Mouse (Mus musculus) hematopoietic stem cell, adult 5-6 weeks (primary cell): ENCODE measurements around the gene Sertad2. TPM values are rescaled to one million over a fixed set of nuclear protein-coding genes. Genes with fewer than 3 reads are reported as not detected.
A peak's percentile ranks its signal among the peaks of the same experiment; 100 is the strongest.

Experiments used
- ATAC-seq, 2 experiments: fragments of 125-278 bp in 1 of 2; replicated peaks in 1 of 2; 2 replicates each; pipeline ENCODE4 v1.8.0; 2016 to 2017; ENCODE audit warnings: inconsistent platforms in 2 of 2, mild to moderate bottlenecking in 2 of 2, moderate number of reproducible peaks in 2 of 2, low read depth in 1 of 2, moderate TSS enrichment in 1 of 2; ENCODE audit not compliant: low FRiP score in 2 of 2, poor library complexity in 2 of 2, severe bottlenecking in 2 of 2, insufficient read depth in 1 of 2, low TSS enrichment in 1 of 2
- total RNA-seq: library from RNA; stranded (forward); fragments of 172-1452, 232-1000 nt; gene quantifications from 2 replicates; pipeline ENCODE4 v1.2.3, GENCODE M21; 2017

Gene Sertad2
- total RNA-seq, 1 experiment from 2014 or later: 23.3 TPM

DNA sequence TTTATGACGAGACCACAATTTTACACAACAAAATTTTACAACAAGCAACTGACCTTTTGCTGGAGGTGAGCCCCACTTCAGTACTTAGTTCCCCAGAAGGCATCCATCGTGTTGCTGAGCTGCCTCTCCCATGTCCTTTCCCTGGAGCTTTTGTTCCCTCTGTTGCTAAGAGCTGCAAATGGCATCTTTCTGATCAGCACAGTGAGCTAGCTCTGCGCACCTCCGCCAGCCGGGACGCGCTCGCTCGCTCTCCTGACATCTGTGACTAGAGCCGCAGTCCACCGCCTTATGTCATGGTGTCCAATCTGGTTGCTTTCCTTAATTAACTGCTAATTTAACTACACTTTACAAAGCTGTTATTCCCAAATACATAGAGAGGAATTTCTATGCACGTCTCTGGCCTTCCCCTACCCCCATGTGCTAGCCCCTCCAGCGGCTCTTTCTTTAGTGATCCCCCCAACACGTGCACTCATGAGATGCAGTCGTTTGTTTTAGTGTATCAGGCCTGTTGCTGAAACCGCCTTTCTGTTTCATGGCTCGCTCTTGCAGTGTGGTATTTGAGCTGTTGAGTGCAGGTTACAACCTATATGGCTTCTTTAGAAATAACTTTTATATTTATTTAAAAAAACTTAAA, 107.1 kb downstream of the Sertad2 start:
- ATAC-seq: no peak

DNA sequence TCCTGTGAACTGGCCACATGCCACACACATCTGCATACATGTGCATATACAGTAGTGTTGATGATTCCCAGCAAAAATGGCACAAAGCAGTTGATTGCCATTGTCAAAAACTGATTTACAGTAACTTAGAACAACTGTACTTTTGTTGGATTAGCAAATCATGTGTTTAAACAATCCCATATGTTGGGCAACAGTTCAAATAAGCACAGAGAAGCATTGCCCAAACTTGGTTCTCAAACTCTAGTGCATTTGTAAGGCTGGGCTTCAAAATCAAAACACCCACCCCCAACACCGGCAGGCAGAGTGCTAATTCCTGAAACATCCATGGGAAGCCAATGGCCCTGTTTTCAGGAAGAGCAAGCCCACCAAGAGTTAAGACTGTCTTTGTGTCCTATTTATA, 108.1 kb downstream of the Sertad2 start:
- no peak for ATAC-seq

DNA sequence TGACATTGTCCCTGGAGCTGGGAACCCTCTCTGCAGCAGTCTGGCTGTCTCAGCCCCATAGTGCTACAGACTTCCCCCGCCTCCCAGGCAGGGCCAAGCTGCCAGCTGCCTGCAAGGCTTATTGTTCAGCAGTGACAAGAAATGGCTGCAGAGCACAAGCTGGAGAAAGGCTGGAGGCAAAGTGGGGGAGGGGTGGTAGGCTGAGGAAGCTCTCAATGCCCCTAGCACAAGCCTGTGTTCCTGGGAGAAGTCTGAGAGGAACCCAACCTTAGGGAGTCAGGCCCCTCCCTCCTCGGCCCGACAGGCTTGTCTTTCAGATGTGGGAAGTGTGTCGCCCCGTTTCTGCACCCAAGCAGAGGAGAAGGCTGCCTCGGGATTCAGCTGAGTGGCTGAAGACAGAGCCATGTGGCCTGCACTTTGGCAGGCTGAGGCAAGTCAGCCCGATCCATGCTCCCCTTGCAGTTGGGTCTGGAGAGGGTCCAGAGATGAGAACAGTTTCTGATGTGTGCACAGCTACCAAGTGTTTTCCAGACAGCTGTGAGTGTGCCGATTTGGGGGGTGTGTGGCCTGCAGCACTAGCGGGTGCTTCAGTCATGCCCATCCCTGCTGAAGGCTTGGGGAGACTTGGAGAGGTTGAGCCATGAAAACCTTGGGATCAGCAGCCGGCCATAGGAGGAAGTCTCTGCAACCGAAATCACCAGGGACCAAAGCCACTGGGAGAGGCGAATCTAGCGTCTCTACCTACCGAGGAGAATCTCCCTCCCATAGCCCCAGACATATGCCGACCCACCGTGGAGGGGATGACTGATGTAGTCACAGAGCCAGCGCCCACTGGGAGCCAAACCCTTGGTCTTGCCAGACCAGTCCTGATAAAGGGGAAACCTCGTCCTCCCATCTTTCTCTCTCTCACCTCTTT, 113.0 kb downstream of the Sertad2 start:
- peak in 1 of 2 experiments; percentile 46; a peak in 3 of 4 replicates for ATAC-seq

DNA sequence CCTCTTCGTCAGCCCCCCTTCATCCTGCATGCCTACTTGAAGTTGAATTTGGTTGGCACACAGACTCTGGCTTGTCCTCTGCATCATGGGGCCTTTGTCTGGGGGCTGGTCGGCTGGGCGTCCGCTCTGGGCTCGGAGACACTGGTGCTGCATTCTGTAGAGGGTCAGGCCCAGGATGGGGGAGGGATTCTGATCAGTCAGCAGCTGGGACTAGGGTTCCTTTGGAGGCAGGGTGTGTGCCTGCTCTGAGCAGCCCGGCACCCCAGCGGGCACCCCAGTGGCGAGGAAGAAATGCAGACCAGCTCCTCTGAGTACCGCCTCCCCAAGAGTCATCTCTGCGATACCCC, 113.6 kb downstream of the Sertad2 start:
- ATAC-seq: peak; percentile 33 to 43; a peak in 2 of 4 replicates

DNA sequence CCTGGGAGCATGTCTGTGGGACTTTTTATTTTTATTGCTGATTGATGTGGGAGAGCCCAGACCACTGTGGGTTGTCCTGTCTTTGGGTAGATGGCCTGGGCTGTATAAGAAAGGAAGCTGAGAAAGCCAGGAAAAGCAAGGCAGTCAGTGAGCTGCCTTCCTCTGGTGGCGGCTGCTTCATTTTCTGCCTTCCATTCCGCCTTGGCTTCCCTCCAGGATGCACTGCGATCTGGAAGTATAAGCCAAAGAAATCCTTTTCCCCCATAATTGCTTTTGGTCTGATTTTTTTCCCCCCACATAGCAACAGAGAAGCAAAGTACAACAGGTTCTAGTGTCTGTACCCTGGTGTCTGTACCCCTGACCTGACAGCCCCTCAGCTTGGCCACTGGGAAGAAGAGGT, 116.0 kb downstream of the Sertad2 start:
- ATAC-seq: no peak

DNA sequence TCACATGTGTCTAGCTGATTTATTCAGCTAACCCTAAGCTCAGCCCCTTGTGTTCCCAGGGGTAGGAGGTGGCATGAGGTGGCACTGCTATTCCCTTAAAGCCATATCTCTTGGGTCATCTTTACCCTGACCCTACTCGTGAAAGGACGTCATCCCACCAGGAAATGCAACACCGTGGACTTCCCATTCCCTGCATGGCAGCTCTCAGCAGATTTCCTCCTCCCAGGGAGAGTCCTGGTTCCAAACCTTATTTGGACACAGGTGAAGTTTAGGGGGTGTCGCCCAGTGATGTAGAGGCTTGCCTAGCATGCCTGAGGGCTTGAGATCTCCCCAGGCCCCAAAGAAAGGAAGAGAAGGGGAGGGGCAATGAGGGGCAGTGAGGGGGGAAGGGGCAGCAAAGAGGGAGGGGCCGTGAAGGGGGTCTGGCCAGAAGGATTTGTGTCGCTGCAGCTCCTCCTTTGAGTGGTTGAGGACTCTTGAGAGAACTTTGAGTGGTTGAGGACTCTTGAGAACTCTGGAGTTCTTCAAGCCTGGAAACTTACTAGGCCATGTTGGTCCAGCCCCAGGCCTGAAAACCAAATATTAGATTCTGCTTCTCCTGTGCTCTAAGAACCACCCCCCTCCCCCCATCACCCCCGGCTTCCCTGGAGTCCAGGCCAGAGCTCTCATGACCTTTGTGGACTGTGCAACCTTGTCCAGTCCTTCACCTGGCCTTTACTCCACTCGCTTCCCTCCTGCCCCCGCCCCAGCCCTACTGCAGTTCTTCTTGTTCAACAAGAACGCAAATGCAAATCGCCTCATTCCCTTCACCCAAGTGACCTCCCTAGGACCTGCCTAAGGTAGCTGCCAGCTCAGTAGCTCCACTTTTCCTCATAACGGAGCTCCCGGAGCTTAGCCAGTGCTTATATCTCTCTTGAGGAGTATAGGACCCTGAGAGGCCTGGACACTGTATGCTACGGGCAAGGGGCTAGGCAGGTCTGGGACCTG, 117.4 kb downstream of the Sertad2 start:
- no peak for ATAC-seq

DNA sequence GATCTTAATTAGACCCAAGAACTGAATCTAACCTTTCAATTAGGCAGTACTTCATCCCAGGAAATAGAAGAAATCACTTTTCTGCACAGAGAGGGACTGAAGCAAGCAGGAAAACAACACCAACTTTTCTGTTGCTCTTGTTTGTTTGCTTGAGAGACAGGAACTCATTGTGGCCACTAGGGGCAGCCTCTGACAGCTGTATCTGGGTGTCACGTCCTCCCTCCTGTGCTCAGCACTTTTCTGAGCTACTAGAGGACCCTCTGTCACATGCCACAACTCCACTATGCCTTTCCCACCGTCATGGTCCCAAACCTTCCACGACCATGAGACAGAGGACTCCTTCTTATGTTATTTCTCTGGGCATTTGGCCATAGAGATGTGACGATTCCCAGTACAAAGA, 118.6 kb downstream of the Sertad2 start:
- ATAC-seq: peak; percentile 66 to 76; a peak in 2 of 4 replicates

DNA sequence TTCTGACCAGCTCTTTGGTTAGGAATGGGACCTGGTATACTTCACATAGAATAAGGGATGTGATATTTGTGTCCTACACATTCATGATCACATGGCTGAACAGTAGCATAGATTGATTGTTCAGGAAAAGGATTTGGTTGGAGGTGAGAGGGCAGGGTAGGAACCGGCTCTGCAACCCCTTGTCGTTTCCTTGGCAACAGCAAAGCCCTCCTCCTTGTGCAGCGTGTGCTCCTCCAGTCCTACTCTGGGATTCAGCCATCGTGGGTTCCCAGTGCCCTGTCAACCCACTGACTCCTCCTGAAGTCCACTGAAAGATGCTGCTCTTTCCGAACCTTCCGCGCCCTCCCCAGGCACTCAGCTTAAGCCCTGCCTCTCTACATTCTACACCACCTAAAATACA, 119.8 kb downstream of the Sertad2 start:
- no peak for ATAC-seq

DNA sequence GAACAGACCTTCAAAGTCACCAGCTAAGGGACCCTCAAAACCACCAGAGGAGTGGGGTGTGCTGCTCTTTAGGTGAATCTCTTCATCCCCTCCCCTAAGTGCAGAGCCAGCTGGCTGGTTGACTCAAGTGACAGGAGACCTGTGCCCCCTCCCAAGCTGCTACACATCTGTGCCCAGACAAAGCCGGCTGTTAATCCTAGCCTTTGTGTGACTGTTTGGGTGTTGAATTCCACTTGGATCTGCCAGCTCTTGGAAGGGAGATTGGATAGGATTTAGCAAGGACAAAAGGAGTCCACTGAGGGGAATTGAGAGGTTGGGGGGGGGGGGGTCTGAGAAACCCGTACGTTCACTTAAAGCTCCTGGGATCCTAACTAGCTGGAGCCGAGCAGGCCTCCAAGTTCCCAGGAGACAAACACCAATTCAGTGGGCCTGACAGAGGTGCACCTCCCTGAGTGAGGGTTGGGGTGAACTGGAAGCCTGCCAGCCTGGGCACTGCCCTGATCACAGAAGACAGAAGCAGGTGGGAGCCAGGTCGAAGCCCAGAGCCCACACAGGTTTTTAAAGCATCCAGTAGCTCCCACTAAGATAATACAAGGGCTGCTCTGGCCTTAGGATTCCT, 120.6 kb downstream of the Sertad2 start:
- no peak for ATAC-seq

DNA sequence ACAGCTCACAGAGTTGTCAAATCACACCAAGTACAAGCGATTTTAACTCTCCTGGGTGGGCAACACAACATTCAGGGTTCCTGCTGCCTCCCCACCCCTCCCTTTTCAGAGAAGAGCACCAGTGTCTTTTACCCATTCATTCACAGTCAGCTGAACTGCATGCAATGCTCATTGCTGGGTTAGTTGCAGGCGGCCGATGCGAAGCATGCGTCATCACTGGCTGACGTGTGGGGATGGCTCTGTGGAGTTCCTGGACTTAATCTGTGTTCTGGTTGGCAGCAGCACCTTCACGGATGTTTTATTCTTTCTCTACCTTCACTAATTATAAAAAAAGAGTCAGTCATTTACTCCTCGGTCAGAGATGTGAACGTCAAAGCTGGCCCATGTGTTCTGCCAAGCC, 121.8 kb downstream of the Sertad2 start:
- ATAC-seq: no peak

DNA sequence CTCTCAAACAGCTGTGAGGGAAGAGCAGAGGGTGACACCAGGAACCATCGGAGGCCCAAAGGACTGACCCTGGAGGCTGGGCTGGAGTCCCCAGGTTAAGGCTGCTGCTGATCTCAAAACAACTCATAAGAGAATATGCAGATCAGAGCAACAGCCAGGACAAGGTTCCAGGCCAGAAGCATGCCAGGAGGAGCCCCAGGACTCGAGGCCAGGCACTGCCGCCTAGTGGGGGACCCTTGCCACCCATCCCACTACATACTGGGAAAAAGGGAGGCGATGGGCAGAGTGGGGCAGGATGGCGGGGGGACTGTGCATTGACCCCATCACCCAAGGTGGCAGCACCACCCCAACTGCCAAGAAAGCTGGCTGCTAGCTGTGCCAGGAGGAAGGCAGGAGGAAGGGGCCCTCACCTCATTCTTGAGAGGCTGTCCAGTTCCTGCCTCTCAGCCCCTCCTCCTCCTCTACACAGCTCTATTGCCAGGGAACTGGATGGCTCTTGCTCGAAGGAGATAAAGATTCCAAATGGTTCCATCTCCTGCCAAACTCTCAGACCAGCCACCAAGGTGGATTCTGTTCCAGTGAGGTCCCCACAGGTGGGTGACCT, 128.8 kb downstream of the Sertad2 start:
- peak; percentile 54 to 55; a peak in 3 of 4 replicates for ATAC-seq

DNA sequence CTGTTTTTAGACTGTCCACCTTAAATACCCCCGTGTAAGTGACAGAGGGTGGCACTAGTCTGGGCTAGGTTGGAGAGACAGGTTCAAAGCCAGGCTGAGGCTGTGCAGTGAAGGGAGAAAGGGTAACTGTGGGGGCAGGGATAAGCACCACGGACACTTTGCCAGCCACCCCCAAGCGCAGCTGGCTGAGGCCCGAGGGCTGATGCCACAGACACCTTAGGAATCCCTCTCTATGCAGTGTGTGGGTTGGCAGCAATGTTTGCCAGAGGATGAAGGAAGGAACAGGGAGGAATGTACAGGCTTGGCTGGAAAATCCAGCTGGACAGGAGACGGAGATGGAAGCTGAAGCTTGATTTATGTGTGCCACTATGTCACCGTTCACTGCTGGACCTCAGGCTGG, 129.5 kb downstream of the Sertad2 start:
- no peak for ATAC-seq

DNA sequence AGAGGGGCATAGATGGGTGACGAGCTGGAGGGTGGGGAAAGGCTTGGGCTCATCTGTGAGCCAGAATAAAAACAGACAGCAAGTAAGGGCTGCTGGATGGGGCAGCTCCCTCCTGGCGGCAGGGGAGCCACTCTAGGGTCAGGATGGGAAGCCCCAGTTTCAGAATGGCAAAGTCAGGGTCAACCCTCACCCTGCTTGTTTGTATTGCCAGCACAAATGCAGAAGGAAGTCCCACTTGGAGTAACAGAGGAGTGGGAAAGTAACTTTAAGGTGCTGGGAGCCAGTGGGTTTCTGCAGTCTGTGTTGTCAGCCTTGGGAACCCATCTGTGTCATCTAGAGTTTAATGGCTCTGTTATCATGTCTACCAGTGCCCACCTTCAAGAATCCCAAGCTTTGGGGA, 136.3 kb downstream of the Sertad2 start:
- ATAC-seq: no peak

DNA sequence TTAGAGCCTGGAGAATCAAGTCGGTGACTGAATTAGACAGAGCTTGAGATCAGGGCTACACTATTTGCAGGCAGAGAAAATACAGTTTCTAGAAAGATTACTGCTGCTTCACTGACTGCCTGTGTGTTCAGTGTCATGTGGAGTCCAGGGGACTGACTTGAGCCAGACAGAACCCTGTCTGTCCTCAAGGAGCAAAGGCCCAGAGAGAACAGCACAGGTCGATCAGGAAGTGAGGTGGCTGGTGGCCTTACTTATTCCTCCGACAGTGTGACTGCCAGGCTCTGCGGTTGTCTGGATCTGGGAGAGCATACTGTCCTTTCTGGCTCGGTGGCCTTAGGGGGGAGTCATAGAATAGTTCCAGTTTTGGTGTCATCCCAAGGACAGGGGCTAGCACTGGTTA, 137.7 kb downstream of the Sertad2 start:
- no peak for ATAC-seq

DNA sequence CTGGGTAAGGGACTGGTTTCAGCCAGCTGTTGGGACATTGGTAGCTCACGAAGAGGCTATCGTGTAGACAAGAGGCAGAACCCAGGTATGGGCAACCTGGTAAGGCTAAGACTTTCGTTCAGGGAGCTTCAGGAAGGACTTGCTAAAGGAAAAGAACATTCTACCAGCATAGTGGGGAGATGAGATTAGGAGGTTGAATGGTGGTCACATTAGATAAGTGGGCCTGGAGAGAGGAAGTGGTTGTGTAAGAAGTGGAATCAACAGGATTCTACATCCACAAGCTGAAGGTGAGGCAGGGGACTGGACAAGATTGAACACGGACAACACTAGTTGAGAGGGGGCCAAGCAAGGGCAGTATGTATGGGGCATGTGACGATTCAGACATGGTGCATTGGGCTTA, 138.6 kb downstream of the Sertad2 start:
- ATAC-seq: no peak

DNA sequence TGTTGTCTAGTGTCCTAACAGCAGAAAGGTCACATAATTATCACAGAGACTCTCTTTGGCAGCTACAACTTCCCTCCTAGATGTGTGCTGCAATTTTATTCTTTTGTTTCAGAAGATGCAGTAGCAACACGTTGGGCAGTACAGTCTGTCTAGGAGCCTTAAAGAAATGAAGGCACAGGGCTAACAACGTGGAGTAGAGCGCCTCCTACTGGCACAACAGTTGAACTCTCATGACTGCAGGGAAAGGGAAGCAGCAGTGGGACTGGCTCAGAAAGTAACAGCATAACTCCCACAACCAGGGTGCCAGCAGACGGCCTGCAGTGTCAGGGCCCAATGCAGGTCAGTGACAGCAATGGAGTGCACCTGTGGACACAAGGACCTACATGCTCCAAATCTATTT, 147.9 kb downstream of the Sertad2 start:
- peak; percentile 55 to 92; a peak in 2 of 4 replicates for ATAC-seq
